Mouse (Mus musculus) forebrain, postnatal 0 days (tissue): ENCODE data around the gene Gm30191. TPM values are rescaled to one million over a fixed set of nuclear protein-coding genes. Genes with fewer than 3 reads are reported as not detected.

Experiments
- ATAC-seq: fragments of 200-750 bp; cut with Nextera tagmentation; 2 replicates; pipeline ENCODE4 v1.8.0; 2017; ENCODE audit warnings: mild to moderate bottlenecking, moderate library complexity
- DNase-seq: peaks from one replicate; pipeline ENCODE4 v3.0.0-alpha.2; 2015
- H3K27ac ChIP-seq: fragments of 300-500 bp; sonication (generic); 2 replicates; pipeline ENCODE4 v1.5.1; 2014; ENCODE audit warnings: low read depth, mild to moderate bottlenecking, antibody characterized with exemption, low read length, moderate library complexity, mixed read lengths
- H3K27me3 ChIP-seq: fragments of 300-500 bp; sonication (generic); 2 replicates; pipeline ENCODE4 v1.6.1; 2014; ENCODE audit warnings: mild to moderate bottlenecking, low read length, mixed read lengths; ENCODE audit not compliant: insufficient read depth
- H3K36me3 ChIP-seq: fragments of 300-500 bp; sonication (generic); 2 replicates; pipeline ENCODE4 v1.6.1; 2014; ENCODE audit warnings: mild to moderate bottlenecking, moderate library complexity; ENCODE audit not compliant: insufficient read depth
- H3K4me1 ChIP-seq: fragments of 300-500 bp; sonication (generic); 2 replicates; pipeline ENCODE4 v1.6.1; 2014; ENCODE audit warnings: antibody characterized with exemption; ENCODE audit not compliant: insufficient read depth
- H3K4me2 ChIP-seq: fragments of 300-500 bp; sonication (generic); 2 replicates; pipeline ENCODE4 v1.6.1; 2014; ENCODE audit warnings: low read depth, mild to moderate bottlenecking, moderate library complexity
- H3K4me3 ChIP-seq: fragments of 300-500 bp; sonication (generic); 2 replicates; pipeline ENCODE4 v1.5.1; 2014; ENCODE audit warnings: low read depth, low read length, mixed read lengths
- H3K9ac ChIP-seq: fragments of 300-500 bp; sonication (generic); 2 replicates; pipeline ENCODE4 v1.6.1; 2014; ENCODE audit warnings: mild to moderate bottlenecking
- H3K9me3 ChIP-seq: fragments of 300-500 bp; sonication (generic); 2 replicates; pipeline ENCODE4 v1.6.1; 2016; ENCODE audit warnings: low read length
- CTCF ChIP-seq: sonication (generic); IDR thresholded peaks from 2 replicates; pipeline ENCODE4 v1.5.1; 2016; ENCODE audit warnings: antibody characterized with exemption, control low read depth, low read depth
- WGBS: fragments of 180-500 bp; shearing (Covaris S2); extraction: QIAGEN DNeasy Blood & Tissue Kit; methylation state at CpG from one replicate; pipeline ENCODE4 v1.1.7; 2014; 5-methylcytosine and 5-hydroxymethylcytosine counted together
- polyA plus RNA-seq: library from polyadenylated mRNA; unstranded; fragments of >200 nt; fragmentation: Nextera tagmentation; extraction: Ambion mirVana; gene quantifications from 2 replicates; pipeline ENCODE4 v1.2.1, GENCODE M21; 2015
- total RNA-seq: library from RNA; depleted of rRNA; stranded (reverse); fragments of >200 nt; gene quantifications from 2 replicates; pipeline ENCODE4 v1.2.3, GENCODE M21; 2014; rRNA removed

Gene Gm30191
- total RNA-seq (not detected in 2 replicates), polyA plus RNA-seq (0.25 TPM in 1 of 2 replicates, not detected in the other)

DNA sequence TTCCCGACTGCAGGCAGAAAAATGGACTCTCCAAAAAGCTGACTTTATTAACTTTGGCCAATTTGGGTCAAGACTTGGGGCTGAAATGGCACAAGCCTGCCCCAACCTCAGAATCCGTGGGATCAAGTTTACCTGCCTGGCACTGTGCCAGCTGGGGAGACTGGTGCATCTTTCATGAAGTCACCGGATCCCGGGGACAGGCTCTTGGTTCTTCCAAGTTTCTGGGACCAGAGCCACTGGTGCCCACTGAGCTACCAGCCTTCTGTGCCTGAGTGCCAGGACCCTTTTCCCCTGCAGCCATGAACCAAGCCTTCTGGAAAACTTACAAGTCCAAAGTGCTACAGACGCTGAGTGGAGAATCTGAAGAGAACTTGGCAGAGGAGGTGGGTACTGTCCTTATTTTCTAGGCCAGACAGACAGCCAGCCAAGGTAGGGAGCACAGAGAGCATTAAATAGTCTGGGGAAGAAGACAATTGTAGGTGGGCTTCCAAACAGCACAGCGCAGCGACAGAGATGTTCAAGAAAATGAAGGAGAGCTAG lies at the start of gene Gm30191:
Gm30191 (plus strand) TSS at position 217 of the 540 bp plus-strand sequence.
- Histone ChIP-seq H3K4me1 (peaks cover 10% of the 10 kb centered on the region; the same call in 1 of the 2 replicates), H3K9me3 (no peaks in the 10 kb centered on the region), H3K4me2 (peak within 1 kb of the TSS; percentile 91), H3K27ac (no peak within 1 kb of the TSS), H3K36me3 (no peaks in the 10 kb centered on the region), H3K4me3 (peak within 1 kb of the TSS; percentile 67), H3K9ac (peak within 1 kb of the TSS; percentile 59), H3K27me3 (peaks cover 17% of the 10 kb centered on the region)
- 69% methylated on average over 7 of the region's 7 CpGs for WGBS
- no peak for ATAC-seq
- no peak for DNase-seq
- TF ChIP-seq CTCF = no peak

DNA sequence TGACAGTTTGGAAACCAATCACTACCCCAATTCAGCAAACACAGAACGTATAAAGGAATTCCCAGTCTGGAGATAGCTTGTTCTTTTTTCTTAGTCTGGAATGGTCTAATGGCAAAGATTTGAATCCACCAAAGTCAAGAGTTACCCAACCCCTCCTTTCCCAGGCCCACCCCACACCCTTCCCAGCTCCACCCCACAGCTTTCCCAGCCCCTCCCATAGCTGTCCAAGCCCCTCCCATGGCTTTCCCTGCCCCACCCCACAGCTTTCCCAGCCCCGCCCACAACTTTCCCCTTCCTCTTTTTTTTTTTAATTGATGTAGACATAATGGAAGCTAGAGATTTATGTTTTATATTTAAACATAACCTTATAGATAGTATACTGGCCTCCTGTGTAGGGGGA lies 47.4 kb upstream of the Gm30191 start:
- no peak overlapping the region for H3K4me2 ChIP-seq
- ATAC-seq (no peak), DNase-seq (no peak)
- H3K27ac ChIP-seq = no peak overlapping the region
- H3K36me3 ChIP-seq = no peaks in the 10 kb centered on the region
- no peak overlapping the region for H3K4me3 ChIP-seq
- H3K9ac ChIP-seq = no peak overlapping the region
- WGBS = 78% methylated on average over 2 of the region's 2 CpGs
- TF ChIP-seq CTCF = no peak
- H3K27me3 ChIP-seq = no peaks in the 10 kb centered on the region
- H3K9me3 ChIP-seq = no peaks in the 10 kb centered on the region
- no peaks in the 10 kb centered on the region for H3K4me1 ChIP-seq

DNA sequence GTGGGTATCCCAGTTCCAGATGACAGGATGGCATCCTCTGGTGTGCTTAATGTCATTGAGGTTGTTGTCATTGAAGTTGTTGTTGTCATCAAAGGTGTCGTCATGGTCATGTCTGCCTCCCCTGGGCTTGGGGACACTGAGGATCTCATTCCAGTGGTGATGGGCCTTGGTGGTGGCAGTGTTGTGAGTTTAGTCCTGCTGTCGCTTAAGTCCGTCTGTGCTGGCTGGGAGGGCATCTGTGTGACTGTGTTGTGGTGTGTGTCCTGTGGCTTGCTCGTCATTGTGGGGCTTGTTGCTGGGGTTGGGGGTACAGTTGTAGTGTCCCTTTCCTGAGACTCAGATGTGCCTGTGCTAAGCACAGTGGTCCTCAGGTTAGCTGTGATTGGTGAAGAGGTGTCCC lies 43.8 kb upstream of the Gm30191 start, which contains the start of gene Gm7534:
Gm7534 (minus strand) TSS at position 101 of the 400 bp plus-strand sequence.
- no peaks in the 10 kb centered on the region for H3K36me3 ChIP-seq
- ATAC-seq (no peak), DNase-seq (no peak)
- H3K4me3 ChIP-seq = no peak within 1 kb of the TSS
- no peak within 1 kb of the TSS for H3K9ac ChIP-seq
- no peaks in the 10 kb centered on the region for H3K27me3 ChIP-seq
- no peak within 1 kb of the TSS for H3K4me2 ChIP-seq
- WGBS = 90% methylated on average over 4 of the region's 4 CpGs
- no peaks in the 10 kb centered on the region for H3K4me1 ChIP-seq
- no peak within 1 kb of the TSS for H3K27ac ChIP-seq
- TF ChIP-seq CTCF = no peak
- H3K9me3 ChIP-seq = no peaks in the 10 kb centered on the region

DNA sequence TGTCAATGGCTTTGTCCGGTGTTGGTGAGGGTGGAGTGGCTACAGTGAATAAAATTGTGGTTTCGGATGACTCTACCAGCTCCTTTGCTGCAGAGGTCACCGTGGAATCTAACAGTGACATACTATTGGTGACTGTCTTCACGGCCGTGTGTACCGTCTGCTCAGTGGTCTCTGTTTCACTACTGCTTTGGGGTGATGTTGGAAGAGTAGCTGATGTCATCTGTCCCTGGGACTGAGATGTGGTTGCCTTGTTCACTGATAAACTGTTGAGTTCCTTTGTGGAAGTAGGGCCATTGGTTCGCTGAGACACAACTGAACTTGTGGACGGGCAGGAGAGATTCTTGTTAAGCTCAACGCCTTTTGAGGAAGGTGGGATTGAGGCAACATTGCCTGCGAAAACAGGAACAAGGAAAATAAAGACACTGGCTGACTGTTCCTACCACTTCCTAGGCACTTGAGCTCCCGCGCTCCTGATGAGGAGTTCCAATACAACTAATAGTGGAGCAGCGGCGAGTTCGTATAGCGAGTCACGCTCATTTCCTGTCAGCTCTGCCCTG lies 43.3 kb upstream of the Gm30191 start:
- Histone ChIP-seq H3K27ac (no peak overlapping the region), H3K4me2 (no peak overlapping the region), H3K27me3 (no peaks in the 10 kb centered on the region), H3K36me3 (no peaks in the 10 kb centered on the region), H3K4me1 (no peaks in the 10 kb centered on the region), H3K9me3 (no peaks in the 10 kb centered on the region), H3K4me3 (no peak overlapping the region), H3K9ac (no peak overlapping the region)
- 93% methylated on average over 17 of the region's 17 CpGs for WGBS
- TF ChIP-seq CTCF = no peak
- DNase-seq (no peak), ATAC-seq (no peak)

GRCm38 (mm10) chr4:134206488-134207053 lies 40.2 kb upstream of the Gm30191 start:
- Histone ChIP-seq H3K4me2 (no peak overlapping the region), H3K9me3 (no peaks in the 10 kb centered on the region), H3K36me3 (no peaks in the 10 kb centered on the region), H3K4me1 (no peaks in the 10 kb centered on the region), H3K4me3 (no peak overlapping the region), H3K9ac (no peak overlapping the region), H3K27ac (no peak overlapping the region), H3K27me3 (no peaks in the 10 kb centered on the region)
- no peak for DNase-seq
- WGBS = 74% methylated on average over 6 of the region's 6 CpGs
- ATAC-seq = no peak
- no peak for TF ChIP-seq CTCF

- H3K4me1 ChIP-seq = no peaks in the 10 kb centered on the region
- H3K27me3 ChIP-seq = no peaks in the 10 kb centered on the region
- no peak overlapping the region for H3K4me2 ChIP-seq
- DNase-seq (no peak), ATAC-seq (no peak)
- no peak for TF ChIP-seq CTCF
- H3K36me3 ChIP-seq = no peaks in the 10 kb centered on the region
- H3K9ac ChIP-seq = no peak overlapping the region
- H3K27ac ChIP-seq = no peak overlapping the region
- 66% methylated on average over 11 of the region's 11 CpGs for WGBS
- H3K9me3 ChIP-seq = no peaks in the 10 kb centered on the region
- H3K4me3 ChIP-seq = no peak overlapping the region
Measured at GRCm38 (mm10) chr4:134222793-134223600, 23.7 kb upstream of the Gm30191 start.
